Mouse (Mus musculus) MEL (cell line): Measurements from ENCODE around the gene Abat. TPM values are rescaled to one million over a fixed set of nuclear protein-coding genes. Genes with fewer than 3 reads are reported as not detected.

Experiments
- DNase-seq: peaks from one replicate; pipeline ENCODE4 v3.0.0; 2011; ENCODE audit warnings: low read depth, low spot score
- H3K27ac ChIP-seq: 2 replicates; pipeline ENCODE4 v1.5.1; 2012; ENCODE audit warnings: low read depth, mild to moderate bottlenecking, control low read depth, low read length, moderate library complexity; ENCODE audit not compliant: control insufficient read depth
- H3K27me3 ChIP-seq, 2 experiments: fragments of 150-350 bp in 1 of 2; sonication (generic) in 1 of 2; 2 replicates each; pipeline ENCODE4 v1.6.1; 2012; ENCODE audit warnings: low read length in 2 of 2, mild to moderate bottlenecking in 2 of 2, improper control_type of control experiment in 1 of 2, moderate library complexity in 1 of 2; ENCODE audit not compliant: insufficient read depth in 2 of 2, control insufficient read depth in 1 of 2
- H3K36me3 ChIP-seq, 2 experiments: 2 replicates each; pipeline ENCODE4 v1.6.1; 2012 to 2014; ENCODE audit warnings: low read length in 2 of 2, improper control_type of control experiment in 1 of 2, inconsistent platforms in 1 of 2, mild to moderate bottlenecking in 1 of 2; ENCODE audit not compliant: insufficient read depth in 2 of 2, control insufficient read depth in 1 of 2
- H3K4me1 ChIP-seq, 2 experiments: fragments of 150-350 bp in 1 of 2; sonication (generic) in 1 of 2; 2 replicates each; pipeline ENCODE4 v1.6.1; 2012; ENCODE audit warnings: low read length in 2 of 2, improper control_type of control experiment in 1 of 2, mild to moderate bottlenecking in 1 of 2; ENCODE audit not compliant: insufficient read depth in 2 of 2, control insufficient read depth in 1 of 2
- H3K4me3 ChIP-seq, 2 experiments: fragments of 150-350 bp in 1 of 2; sonication (generic) in 1 of 2; 2 replicates each; pipeline ENCODE4 v1.5.1; 2012; ENCODE audit warnings: low read depth in 2 of 2, low read length in 2 of 2, mild to moderate bottlenecking in 2 of 2, moderate library complexity in 2 of 2, control low read depth in 1 of 2, improper control_type of control experiment in 1 of 2; ENCODE audit not compliant: control insufficient read depth in 1 of 2, insufficient read depth in 1 of 2
- H3K79me2 ChIP-seq: 2 replicates; pipeline ENCODE4 v1.6.1; 2012; ENCODE audit warnings: mild to moderate bottlenecking, low read length, moderate library complexity; ENCODE audit not compliant: control insufficient read depth, poor library complexity, insufficient read depth
- H3K9ac ChIP-seq: 2 replicates; pipeline ENCODE4 v1.6.1; 2012; ENCODE audit warnings: low read depth, mild to moderate bottlenecking, control low read depth, low read length, moderate library complexity; ENCODE audit not compliant: control insufficient read depth, poor library complexity, severe bottlenecking
- H3K9me3 ChIP-seq: fragments of 150-350 bp; sonication (generic); replicated peaks from 2 replicates; pipeline ENCODE4 v1.6.1; 2012; ENCODE audit warnings: mild to moderate bottlenecking, low read length, improper control_type of control experiment, moderate library complexity; ENCODE audit not compliant: insufficient read depth
- CHD1 ChIP-seq: IDR thresholded peaks from 2 replicates; pipeline ENCODE4 v1.6.1; 2012; ENCODE audit warnings: low read depth, mild to moderate bottlenecking, inconsistent platforms, low read length, improper control_type of control experiment
- E2F4 ChIP-seq: IDR thresholded peaks from 2 replicates; pipeline ENCODE4 v1.6.1; 2011; ENCODE audit warnings: low read depth, low read length, improper control_type of control experiment, borderline replicate concordance
- EP300 ChIP-seq, 2 experiments: IDR thresholded peaks; 2 replicates each; pipeline ENCODE4 v1.6.1; 2011; ENCODE audit warnings: improper control_type of control experiment in 2 of 2, low read length in 2 of 2, low read depth in 1 of 2, mild to moderate bottlenecking in 1 of 2
- GABPA ChIP-seq: IDR thresholded peaks from 2 replicates; pipeline ENCODE4 v1.6.1; 2012; ENCODE audit warnings: low read depth, mild to moderate bottlenecking, inconsistent platforms, low read length, improper control_type of control experiment, moderate library complexity
- HCFC1 ChIP-seq: IDR thresholded peaks from 2 replicates; pipeline ENCODE4 v1.6.1; 2012; ENCODE audit warnings: low read depth, mild to moderate bottlenecking, inconsistent platforms, low read length, improper control_type of control experiment, moderate library complexity
- JUND ChIP-seq: IDR thresholded peaks from 2 replicates; pipeline ENCODE4 v1.6.1; 2011; ENCODE audit warnings: low read depth, mild to moderate bottlenecking, improper control_type of control experiment, low read length
- KAT2A ChIP-seq: conservative IDR thresholded peaks from 2 replicates; pipeline ENCODE4 v1.6.1; 2012; ENCODE audit warnings: low read depth, low read length, improper control_type of control experiment, inconsistent platforms
- MEF2A ChIP-seq: IDR thresholded peaks from 2 replicates; pipeline ENCODE4 v1.6.1; 2014; ENCODE audit warnings: low read depth, mild to moderate bottlenecking, inconsistent platforms, low read length, improper control_type of control experiment; ENCODE audit not compliant: poor library complexity, insufficient replicate concordance, severe bottlenecking; ENCODE audit errors: extremely low read depth
- MXI1 ChIP-seq: IDR thresholded peaks from 2 replicates; pipeline ENCODE4 v1.6.1; 2011; ENCODE audit warnings: mild to moderate bottlenecking, low read depth, low read length, improper control_type of control experiment
- MYC ChIP-seq: IDR thresholded peaks from 2 replicates; pipeline ENCODE4 v1.6.1; 2011; ENCODE audit warnings: low read depth, mild to moderate bottlenecking, low read length, improper control_type of control experiment, moderate library complexity
- NELFE ChIP-seq: IDR thresholded peaks from 2 replicates; pipeline ENCODE4 v1.6.1; 2011; ENCODE audit warnings: low read depth, low read length, improper control_type of control experiment
- NRF1 ChIP-seq: IDR thresholded peaks from 2 replicates; pipeline ENCODE4 v1.6.1; 2014; ENCODE audit warnings: low read depth, mild to moderate bottlenecking, inconsistent platforms, low read length, improper control_type of control experiment, moderate library complexity; ENCODE audit not compliant: poor library complexity, insufficient read depth, severe bottlenecking
- POLR2A ChIP-seq, 2 experiments: IDR thresholded peaks; 2 replicates each; pipeline ENCODE4 v1.6.1; 2011 to 2012; ENCODE audit warnings: low read length in 2 of 2, mild to moderate bottlenecking in 2 of 2, control low read depth in 1 of 2, improper control_type of control experiment in 1 of 2, low read depth in 1 of 2, moderate library complexity in 1 of 2; ENCODE audit not compliant: control insufficient read depth in 1 of 2, insufficient read depth in 1 of 2, poor library complexity in 1 of 2
- POLR2AphosphoS2 ChIP-seq: IDR thresholded peaks from 2 replicates; pipeline ENCODE4 v1.6.1; 2011; ENCODE audit warnings: low read length, improper control_type of control experiment
- POLR2AphosphoS5 ChIP-seq: IDR thresholded peaks from 2 replicates; pipeline ENCODE4 v1.6.1; 2012; ENCODE audit warnings: low read depth, borderline replicate concordance, mild to moderate bottlenecking, inconsistent platforms, low read length, moderate library complexity, mixed read lengths
- RAD21 ChIP-seq: IDR thresholded peaks from 2 replicates; pipeline ENCODE4 v1.6.1; 2011; ENCODE audit warnings: mild to moderate bottlenecking, low read depth, low read length, improper control_type of control experiment
- RCOR1 ChIP-seq: IDR thresholded peaks from 2 replicates; pipeline ENCODE4 v1.6.1; 2012; ENCODE audit warnings: low read depth, mild to moderate bottlenecking, inconsistent platforms, low read length, improper control_type of control experiment
- SMC3 ChIP-seq: IDR thresholded peaks from 2 replicates; pipeline ENCODE4 v1.6.1; 2011; ENCODE audit warnings: low read depth, low read length, improper control_type of control experiment
- TAL1 ChIP-seq: IDR thresholded peaks from 2 replicates; pipeline ENCODE4 v1.6.1; 2012; ENCODE audit warnings: mild to moderate bottlenecking, inconsistent platforms, low read length, moderate library complexity, mixed read lengths
- TBP ChIP-seq: IDR thresholded peaks from 2 replicates; pipeline ENCODE4 v1.8.0; 2011; ENCODE audit warnings: low read depth, low read length, improper control_type of control experiment
- TCF12 ChIP-seq: IDR thresholded peaks from 2 replicates; pipeline ENCODE4 v1.6.1; 2014; ENCODE audit warnings: low read depth, mild to moderate bottlenecking, inconsistent platforms, low read length, improper control_type of control experiment, moderate library complexity
- USF1 ChIP-seq: IDR thresholded peaks from 2 replicates; pipeline ENCODE4 v1.6.1; 2014; ENCODE audit warnings: low read depth, mild to moderate bottlenecking, inconsistent platforms, low read length, improper control_type of control experiment, moderate library complexity
- USF2 ChIP-seq, 2 experiments: IDR thresholded peaks; 2 replicates each; pipeline ENCODE4 v1.6.1; 2011 to 2012; ENCODE audit warnings: improper control_type of control experiment in 2 of 2, low read length in 2 of 2, borderline replicate concordance in 1 of 2, inconsistent platforms in 1 of 2, low read depth in 1 of 2, mild to moderate bottlenecking in 1 of 2; ENCODE audit not compliant: insufficient read depth in 1 of 2
- ZKSCAN1 ChIP-seq: IDR thresholded peaks from 2 replicates; pipeline ENCODE4 v1.6.1; 2012; ENCODE audit warnings: low read depth, mild to moderate bottlenecking, inconsistent platforms, low read length, improper control_type of control experiment, moderate library complexity
- polyA plus RNA-seq, 2 experiments: library from polyadenylated mRNA; stranded (reverse) in 1 of 2; unstranded in 1 of 2; fragments of >175 nt in 1 of 2; fragments of >200 nt in 1 of 2; gene quantifications; 2 replicates each; pipeline versions ENCODE4 v1.2.1 to v1.2.4; 2012; ENCODE audit warnings: low replicate concordance in 2 of 2, low read depth in 1 of 2; ENCODE audit not compliant: insufficient read length in 2 of 2, insufficient read depth in 1 of 2, missing spikeins in 1 of 2
- total RNA-seq: library from RNA; depleted of rRNA; stranded (reverse); fragments of 300-350 nt; gene quantifications from 2 replicates; pipeline ENCODE4 v1.2.3, GENCODE M21; 2012

The Abat gene
- total and polyA plus RNA-seq, 3 experiments: 0.27 to 0.77 TPM; not detected in 1

DNA sequence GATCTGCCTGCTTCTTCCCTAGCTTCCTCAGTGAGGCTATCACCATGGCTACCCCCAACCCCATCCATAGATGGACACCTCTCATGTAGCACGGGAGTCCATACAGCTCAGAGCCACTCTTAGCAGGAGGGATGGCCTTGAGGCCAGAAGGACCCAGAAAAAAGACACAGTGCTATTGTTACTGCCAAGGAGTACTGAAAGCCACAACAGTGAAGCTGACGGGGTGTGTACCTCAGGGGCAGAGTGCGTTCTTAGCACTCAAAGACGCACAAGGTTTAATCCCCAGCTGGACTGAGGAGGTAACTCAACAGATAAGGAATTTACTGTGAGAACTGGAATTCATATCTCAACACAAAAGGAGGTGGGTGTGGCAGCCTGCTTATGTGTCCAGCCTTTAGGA lies 59.8 kb downstream of the Abat start:
- no peaks in the 10 kb centered on the region for H3K36me3 ChIP-seq
- H3K9me3 ChIP-seq: no peaks in the 10 kb centered on the region
- H3K4me3 ChIP-seq: no peak overlapping the region
- H3K27me3 ChIP-seq: peaks cover 0 to 6% of the 10 kb centered on the region in 2 experiments; a peak in 2 of 4 replicates
- no peaks in the 10 kb centered on the region for H3K79me2 ChIP-seq
- no peak overlapping the region for H3K27ac ChIP-seq
- TF ChIP-seq SMC3 (no peak), E2F4 (no peak), GABPA (no peak), JUND (no peak), NRF1 (no peak), USF1 (no peak), ZKSCAN1 (no peak), MXI1 (no peak), POLR2AphosphoS5 (no peak), CHD1 (no peak), TAL1 (no peak), TCF12 (no peak), USF2 (IDR thresholded peaks at IDR 0.05; ENCODE audit: borderline replicate concordance in 1 of 2, insufficient read depth in 1 of 2, low read depth in 1 of 2, low read length in 2 of 2) (no peak), EP300 (IDR thresholded peaks at IDR 0.05; ENCODE audit: low read depth in 1 of 2, low read length in 2 of 2) (no peak)
- no peaks in the 10 kb centered on the region for H3K4me1 ChIP-seq
- no peak overlapping the region for H3K9ac ChIP-seq
- no peak for DNase-seq

DNA sequence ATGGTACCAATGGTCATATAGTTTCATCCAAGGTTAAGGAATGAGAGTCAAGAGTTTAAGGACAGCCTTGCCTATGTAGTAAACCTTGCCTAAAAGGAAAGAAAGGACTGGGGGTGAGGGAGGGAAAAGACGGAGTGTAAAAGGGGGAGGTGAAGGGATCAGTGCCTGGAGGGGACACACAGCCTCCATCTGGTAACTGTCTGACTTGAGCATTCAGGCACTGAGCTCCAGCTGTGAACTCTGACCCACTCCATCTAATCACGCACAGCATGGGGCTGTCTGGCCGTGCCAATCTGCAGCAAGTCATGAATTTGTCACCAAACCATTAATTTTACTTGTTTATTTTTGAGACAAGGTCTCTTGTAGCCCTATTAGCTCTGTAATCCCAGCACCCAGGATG lies 60.5 kb downstream of the Abat start:
- no peaks in the 10 kb centered on the region for H3K36me3 ChIP-seq
- H3K9me3 ChIP-seq: no peaks in the 10 kb centered on the region
- H3K27ac ChIP-seq: no peak overlapping the region
- H3K79me2 ChIP-seq: no peaks in the 10 kb centered on the region
- H3K27me3 ChIP-seq: peaks cover 0 to 6% of the 10 kb centered on the region in 2 experiments; a peak in 2 of 4 replicates
- H3K4me3 ChIP-seq: no peak overlapping the region
- no peaks in the 10 kb centered on the region for H3K4me1 ChIP-seq
- no peak for DNase-seq
- H3K9ac ChIP-seq: no peak overlapping the region
- TF ChIP-seq RAD21: no peak
- no peak for TF ChIP-seq USF1
- no peak for TF ChIP-seq RCOR1
- no peak for TF ChIP-seq HCFC1
- no peak for TF ChIP-seq POLR2AphosphoS2
- TF ChIP-seq MEF2A: no peak
- TF ChIP-seq SMC3: no peak
- no peak for TF ChIP-seq MYC
- no peak for TF ChIP-seq KAT2A
- TF ChIP-seq TBP: no peak
- no peak for TF ChIP-seq NELFE
- TF ChIP-seq POLR2A (IDR thresholded peaks at IDR 0.05; ENCODE audit: control insufficient read depth in 1 of 2, insufficient read depth in 1 of 2, low read depth in 1 of 2, low read length in 2 of 2, poor library complexity in 1 of 2): no peak
- TF ChIP-seq CHD1: no peak
